In genomic region chr5:111805150-111805549, GRCm38 (mm10) we compare ENCODE assay signal across 17 mouse cellular contexts.
DNase-seq lines count a peak whose midpoint lies in the region; ATAC-seq lines count a peak whose summit lies in the region.
"Had no signal": no experiment of that assay in that cellular context is flagged by ENCODE, and none has a peak within 500 bp of the region (broad histone marks: within the 10 kb centered on the region; RNA-seq: fewer than 3 reads in every experiment).

No protein-coding gene starts in this region.

- WGBS in midbrain, embryonic 10.5 days: 70% methylated on average over 7 of the region's 7 CpGs
- WGBS in midbrain, embryonic 15.5 days: 73% methylated on average over 7 of the region's 7 CpGs
- 56% methylated on average over 7 of the region's 7 CpGs for WGBS in stomach, embryonic 16.5 days
- WGBS in hindbrain, embryonic 14.5 days: 72% methylated on average over 7 of the region's 7 CpGs

- peak overlapping the region; percentile 5; the same call in 1 of the 2 replicates for H3K27ac ChIP-seq in midbrain, embryonic 10.5 days (replicated peaks)
- no peak overlapping the region for H3K27ac ChIP-seq in midbrain, embryonic 15.5 days
- H3K27ac ChIP-seq in stomach, embryonic 16.5 days (ENCODE audit: low read length): peak overlapping the region; percentile 22
- no peak overlapping the region for H3K27ac ChIP-seq in hindbrain, embryonic 14.5 days
- H3K27ac ChIP-seq: hindbrain, embryonic 15.5 days had no signal

- H3K4me3 ChIP-seq in midbrain, embryonic 10.5 days: no peak overlapping the region
- no peak overlapping the region for H3K4me3 ChIP-seq in midbrain, embryonic 15.5 days
- no peak overlapping the region for H3K4me3 ChIP-seq in stomach, embryonic 16.5 days (replicated peaks; ENCODE audit: low read length)
- H3K4me3 ChIP-seq in hindbrain, embryonic 14.5 days (replicated peaks; ENCODE audit: low read length): no peak overlapping the region
- H3K4me3 ChIP-seq: hindbrain, embryonic 15.5 days had no signal

- no peak for ATAC-seq in midbrain, embryonic 15.5 days (replicated peaks)
- no peak for ATAC-seq in stomach, embryonic 16.5 days (ENCODE audit: insufficient read depth, low FRiP score)
- no peak for ATAC-seq in frontal cortex, adult (ENCODE audit: low TSS enrichment)
- no peak for ATAC-seq in hindbrain, embryonic 14.5 days (ENCODE audit: low FRiP score)
- ATAC-seq: forebrain, embryonic 16.5 days; intestine, postnatal 0 days had no signal

- H3K4me2 ChIP-seq in midbrain, embryonic 15.5 days: no peak overlapping the region
- no peak overlapping the region for H3K4me2 ChIP-seq in stomach, embryonic 16.5 days (ENCODE audit: low read depth, low read length)
- H3K4me2 ChIP-seq in hindbrain, embryonic 14.5 days (replicated peaks): no peak overlapping the region
- H3K4me2 ChIP-seq: hindbrain, embryonic 15.5 days had no signal

- peak; percentile 46 for DNase-seq in gastrocnemius, postnatal 25 days
- no peak for DNase-seq in gastrocnemius, postnatal 4 days (ENCODE audit: low spot score in 2 of 2)
- DNase-seq in midbrain, embryonic 10.5 days (ENCODE audit: low spot score): no peak
- peak; percentile 85 for DNase-seq in fibroblast of lung, adult 2 months (ENCODE audit: low read depth)
- no peak for DNase-seq in hindbrain, embryonic 14.5 days (ENCODE audit: low spot score)
- DNase-seq: adrenal gland, postnatal 36 days; cerebellum, adult 8-10 months; kidney, postnatal 25 days; layer of hippocampus, adult 9-11 months; right cerebral cortex, postnatal 4 days; thymus, postnatal 14 days had no signal

- H3K9me3 ChIP-seq in midbrain, embryonic 10.5 days (replicated peaks): no peaks in the 10 kb centered on the region
- no peaks in the 10 kb centered on the region for H3K9me3 ChIP-seq in midbrain, embryonic 15.5 days
- no peaks in the 10 kb centered on the region for H3K9me3 ChIP-seq in stomach, embryonic 16.5 days (replicated peaks; ENCODE audit: control insufficient read depth, low read length)
- no peaks in the 10 kb centered on the region for H3K9me3 ChIP-seq in hindbrain, embryonic 14.5 days (ENCODE audit: control insufficient read depth, low read length)
- H3K9me3 ChIP-seq: hindbrain, embryonic 15.5 days had no signal

- no peak overlapping the region for H3K9ac ChIP-seq in midbrain, embryonic 15.5 days
- no peak overlapping the region for H3K9ac ChIP-seq in stomach, embryonic 16.5 days (ENCODE audit: low read length)
- no peak overlapping the region for H3K9ac ChIP-seq in hindbrain, embryonic 14.5 days
- H3K9ac ChIP-seq: hindbrain, embryonic 15.5 days had no signal

- no peaks in the 10 kb centered on the region for H3K36me3 ChIP-seq in midbrain, embryonic 10.5 days
- no peaks in the 10 kb centered on the region for H3K36me3 ChIP-seq in midbrain, embryonic 15.5 days (replicated peaks)
- no peaks in the 10 kb centered on the region for H3K36me3 ChIP-seq in stomach, embryonic 16.5 days (ENCODE audit: control insufficient read depth, insufficient read depth, low read length)
- H3K36me3 ChIP-seq in hindbrain, embryonic 14.5 days (replicated peaks; ENCODE audit: control insufficient read depth, insufficient read depth): no peaks in the 10 kb centered on the region
- H3K36me3 ChIP-seq: hindbrain, embryonic 15.5 days had no signal

- peaks cover 27% of the 10 kb centered on the region for H3K4me1 ChIP-seq in midbrain, embryonic 10.5 days
- H3K4me1 ChIP-seq in midbrain, embryonic 15.5 days: no peaks in the 10 kb centered on the region; the same call in 1 of the 2 replicates
- H3K4me1 ChIP-seq in stomach, embryonic 16.5 days (ENCODE audit: control insufficient read depth, insufficient read depth, low read length): no peaks in the 10 kb centered on the region
- peaks cover 4% of the 10 kb centered on the region; the same call in 1 of the 2 replicates for H3K4me1 ChIP-seq in hindbrain, embryonic 14.5 days (replicated peaks; ENCODE audit: control insufficient read depth, insufficient read depth, low read length)

- H3K27me3 ChIP-seq in midbrain, embryonic 10.5 days (ENCODE audit: low read depth, poor library complexity, severe bottlenecking): peaks cover 3% of the 10 kb centered on the region; the same call in 1 of the 2 replicates
- H3K27me3 ChIP-seq in midbrain, embryonic 15.5 days (replicated peaks): no peaks in the 10 kb centered on the region
- H3K27me3 ChIP-seq in stomach, embryonic 16.5 days (ENCODE audit: control insufficient read depth, insufficient read depth, low read length): no peaks in the 10 kb centered on the region
- no peaks in the 10 kb centered on the region for H3K27me3 ChIP-seq in hindbrain, embryonic 14.5 days (ENCODE audit: control insufficient read depth, insufficient read depth, low read length)
- H3K27me3 ChIP-seq: hindbrain, embryonic 15.5 days had no signal

Comparison
In these comparisons a context has a peak if more than half of its experiments do, and no peak if none do; other contexts are left out.
1. DNase-seq: peak in gastrocnemius, postnatal 25 days (single experiment) and fibroblast of lung, adult 2 months (single experiment); none in gastrocnemius, postnatal 4 days (0 of 2), midbrain, embryonic 10.5 days (single experiment) and hindbrain, embryonic 14.5 days (single experiment).
2. H3K27ac ChIP-seq: peak in midbrain, embryonic 10.5 days (single experiment) and stomach, embryonic 16.5 days (single experiment); none in midbrain, embryonic 15.5 days (single experiment) and hindbrain, embryonic 14.5 days (single experiment).